Mouse (Mus musculus) small intestine, adult 2 months (tissue): Measurements from ENCODE around the gene Cacna1i. TPM values are rescaled to one million over a fixed set of nuclear protein-coding genes. Genes with fewer than 3 reads are reported as not detected.

Experiments used
- H3K27ac ChIP-seq: fragments of 200-500 bp; 2 replicates; pipeline ENCODE4 v1.5.1; 2012; ENCODE audit warnings: low read depth, low read length, control low read depth, inconsistent platforms; ENCODE audit not compliant: insufficient read depth
- H3K27me3 ChIP-seq: fragments of 200-500 bp; 2 replicates; pipeline ENCODE4 v1.6.1; 2012; ENCODE audit warnings: mild to moderate bottlenecking, moderate library complexity, low read length, inconsistent platforms; ENCODE audit not compliant: control insufficient read depth, insufficient read depth
- H3K36me3 ChIP-seq: fragments of 200-500 bp; 2 replicates; pipeline ENCODE4 v1.6.1; 2012; ENCODE audit warnings: mild to moderate bottlenecking, low read length, control low read depth, inconsistent platforms; ENCODE audit not compliant: control insufficient read depth, insufficient read depth
- H3K4me1 ChIP-seq: fragments of 200-500 bp; 2 replicates; pipeline ENCODE4 v1.6.1; 2012; ENCODE audit warnings: low read length, inconsistent platforms, mixed read lengths; ENCODE audit not compliant: control insufficient read depth, insufficient read depth, insufficient read length
- H3K4me3 ChIP-seq: fragments of 200-500 bp; 2 replicates; pipeline ENCODE4 v1.5.1; 2012; ENCODE audit warnings: low read depth, mild to moderate bottlenecking, control low read depth, inconsistent platforms, low read length, moderate library complexity
- CTCF ChIP-seq: fragments of 200-500 bp; IDR thresholded peaks from 2 replicates; pipeline ENCODE4 v1.5.1; 2012; ENCODE audit warnings: low read depth, mild to moderate bottlenecking, control low read depth, inconsistent platforms, low read length, moderate library complexity, mixed read lengths; ENCODE audit not compliant: insufficient replicate concordance, insufficient read length; ENCODE audit errors: extremely low read depth
- POLR2A ChIP-seq: fragments of 200-500 bp; IDR thresholded peaks from 2 replicates; pipeline ENCODE4 v1.6.1; 2012; ENCODE audit warnings: low read depth, mild to moderate bottlenecking, control low read depth, inconsistent platforms, low read length, moderate library complexity
- WGBS: fragments of 180-500 bp; shearing (Covaris S2); methylation state at CpG from one replicate; pipeline ENCODE4 v1.1.7; 2018; 5-methylcytosine and 5-hydroxymethylcytosine counted together
- polyA plus RNA-seq: library from polyadenylated mRNA; depleted of rRNA; stranded (reverse); fragments of >200 nt; gene quantifications from 2 replicates; pipeline ENCODE4 v1.2.3, GENCODE M21; 2012

The Cacna1i gene
- polyA plus RNA-seq, 1 experiment = 0.85 TPM

DNA sequence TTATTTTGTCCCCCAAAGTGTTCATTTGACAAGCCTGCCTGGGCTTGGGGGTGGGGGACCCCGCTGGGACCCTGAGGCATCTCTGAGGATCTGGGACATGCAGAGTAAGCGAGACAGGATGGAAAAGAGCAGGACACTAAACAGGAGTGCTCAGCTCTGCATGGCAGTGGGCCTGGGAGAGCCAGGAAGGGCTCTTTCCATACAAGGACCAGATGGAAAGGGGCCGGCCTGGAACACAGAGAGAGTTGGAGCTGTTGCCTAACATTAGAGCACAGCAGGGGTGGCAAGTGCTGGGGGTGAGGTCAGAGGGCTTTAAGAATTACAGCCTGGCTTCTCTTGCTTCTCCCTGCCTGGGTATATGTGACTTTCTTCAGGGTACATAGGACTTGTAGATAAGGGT, 43.2 kb downstream of the Cacna1i start:
- H3K27ac ChIP-seq = no peak overlapping the region
- no peak overlapping the region for H3K4me3 ChIP-seq
- H3K27me3 ChIP-seq = no peaks in the 10 kb centered on the region; the same call in 1 of the 2 replicates
- H3K36me3 ChIP-seq = no peaks in the 10 kb centered on the region
- H3K4me1 ChIP-seq = no peaks in the 10 kb centered on the region
- 70% methylated on average over 3 of the region's 3 CpGs for WGBS
- TF ChIP-seq CTCF = no peak
- TF ChIP-seq POLR2A = no peak

DNA sequence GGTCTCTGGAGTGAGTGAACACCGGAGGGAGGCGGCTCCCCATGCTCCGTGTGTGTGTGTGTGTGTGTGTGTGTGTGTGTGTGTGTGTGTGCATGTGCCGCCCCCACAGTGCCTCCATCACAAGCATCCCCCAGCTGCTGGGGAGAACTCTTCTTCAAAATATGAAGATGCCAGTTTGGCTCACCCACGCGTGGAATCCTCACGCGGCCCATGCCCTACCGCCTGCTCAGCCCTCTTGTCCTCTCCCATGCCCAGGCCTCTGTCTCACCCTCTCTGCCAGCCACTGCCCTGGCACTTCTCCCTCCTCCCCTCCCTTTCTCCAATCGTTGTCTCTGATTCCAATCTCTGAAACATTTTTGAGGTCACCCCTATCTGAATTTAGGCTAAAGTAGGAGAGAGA, 47.7 kb downstream of the Cacna1i start:
- H3K4me3 ChIP-seq = no peak overlapping the region
- no peak overlapping the region for H3K27ac ChIP-seq
- TF ChIP-seq CTCF = no peak
- no peak for TF ChIP-seq POLR2A
- no peaks in the 10 kb centered on the region for H3K4me1 ChIP-seq
- WGBS = 76% methylated on average over 10 of the region's 10 CpGs
- H3K27me3 ChIP-seq = no peaks in the 10 kb centered on the region
- no peaks in the 10 kb centered on the region for H3K36me3 ChIP-seq

DNA sequence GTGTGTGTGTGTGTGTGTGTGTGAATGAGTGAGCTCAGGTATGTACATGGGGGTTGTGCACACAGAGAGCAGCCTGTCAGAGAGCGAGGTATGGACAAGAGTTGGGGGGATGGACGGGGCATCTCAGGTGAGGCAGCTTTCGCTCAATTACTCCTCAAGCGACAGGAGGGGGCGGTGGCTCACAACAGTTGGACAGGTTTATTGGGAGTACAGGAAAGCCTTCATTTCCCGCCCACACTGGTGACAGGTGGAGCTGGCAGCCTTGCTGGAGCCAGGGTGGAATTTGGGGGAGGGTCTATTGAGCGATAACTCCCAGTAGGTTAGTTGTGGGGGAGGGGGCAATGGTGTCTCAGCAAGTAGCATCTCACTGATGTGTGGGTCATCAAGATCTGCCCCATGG, 48.2 kb downstream of the Cacna1i start:
- no peaks in the 10 kb centered on the region for H3K4me1 ChIP-seq
- no peaks in the 10 kb centered on the region for H3K27me3 ChIP-seq
- no peaks in the 10 kb centered on the region for H3K36me3 ChIP-seq
- no peak overlapping the region for H3K4me3 ChIP-seq
- 28% methylated on average over 7 of the region's 7 CpGs for WGBS
- no peak overlapping the region for H3K27ac ChIP-seq
- no peak for TF ChIP-seq POLR2A
- no peak for TF ChIP-seq CTCF

DNA sequence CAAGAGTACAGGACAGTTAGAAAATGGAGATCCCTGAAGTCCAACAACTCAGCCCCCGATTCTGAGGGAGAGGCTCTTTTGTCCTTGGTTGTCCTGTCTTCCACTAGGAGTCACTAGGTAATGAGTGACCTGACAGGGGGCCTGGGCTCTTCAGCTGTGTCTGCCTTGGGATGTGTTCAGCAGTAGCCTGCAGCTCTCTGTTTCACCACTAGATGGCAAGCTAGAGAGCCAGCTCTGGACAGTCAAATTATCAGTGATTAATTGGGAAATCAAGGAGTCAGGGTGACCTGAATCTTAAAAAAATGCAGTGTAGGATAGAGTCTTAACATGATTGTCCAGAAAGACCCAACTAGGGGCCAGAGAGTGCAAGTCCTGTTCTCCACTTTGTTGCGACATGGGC, 53.3 kb downstream of the Cacna1i start:
- Histone ChIP-seq H3K36me3 (no peaks in the 10 kb centered on the region), H3K27ac (no peak overlapping the region), H3K4me3 (no peak overlapping the region), H3K4me1 (no peaks in the 10 kb centered on the region; the same call in 1 of the 2 replicates), H3K27me3 (no peaks in the 10 kb centered on the region)
- 69% methylated on average over 2 of the region's 2 CpGs for WGBS
- TF ChIP-seq POLR2A (no peak), CTCF (peak; percentile 67; the same call in 1 of the 2 replicates)

DNA sequence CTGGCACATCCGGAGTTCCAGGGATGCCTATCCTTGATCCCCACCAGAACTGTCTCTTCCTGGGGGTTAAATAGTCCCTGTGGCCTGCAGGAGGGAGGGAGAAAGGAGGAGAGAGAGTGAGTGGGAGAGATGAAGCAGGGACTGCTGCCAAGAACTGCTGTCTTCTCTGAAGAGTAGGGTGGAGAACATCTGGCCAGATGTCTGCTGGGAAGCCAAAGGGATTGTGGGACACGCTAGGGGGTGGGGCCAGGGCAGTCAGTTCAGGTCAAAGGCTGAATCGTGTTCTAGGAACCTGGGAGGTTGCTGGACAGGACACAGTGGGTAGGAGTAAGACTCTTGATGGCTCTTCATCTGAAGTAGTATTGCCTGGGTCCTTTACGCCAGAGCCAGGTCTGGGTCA, 55.4 kb downstream of the Cacna1i start:
- WGBS = 53% methylated on average over 4 of the region's 4 CpGs
- no peak for TF ChIP-seq POLR2A
- no peak for TF ChIP-seq CTCF

DNA sequence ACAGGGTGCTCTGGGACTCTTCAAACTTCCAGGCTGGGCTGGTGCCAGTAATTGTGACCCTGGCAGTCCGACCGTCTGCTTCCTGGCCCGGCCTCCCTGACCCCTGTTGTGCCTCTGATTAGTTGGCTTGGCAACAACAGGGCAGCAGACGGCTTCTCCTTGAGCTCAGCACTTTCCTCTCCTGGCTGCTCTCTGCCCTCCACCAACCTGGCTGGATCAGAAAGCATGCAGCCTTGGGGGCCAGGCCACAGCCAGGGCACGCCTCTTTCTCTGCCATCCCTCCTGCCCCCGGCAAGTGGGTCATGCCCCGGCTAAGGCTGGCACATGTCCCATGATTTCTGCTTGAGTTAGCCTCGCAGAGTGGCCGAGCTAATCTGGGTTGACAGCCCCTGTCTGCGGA, 56.0 kb downstream of the Cacna1i start:
- Histone ChIP-seq H3K4me1 (no peaks in the 10 kb centered on the region; the same call in 1 of the 2 replicates), H3K27me3 (no peaks in the 10 kb centered on the region), H3K36me3 (no peaks in the 10 kb centered on the region), H3K4me3 (no peak overlapping the region), H3K27ac (no peak overlapping the region)
- WGBS = 42% methylated on average over 10 of the region's 10 CpGs
- TF ChIP-seq CTCF (no peak), POLR2A (no peak)

More for the DNA sequence above, 55.4 kb downstream of the Cacna1i start:
- Histone ChIP-seq H3K27ac (no peak overlapping the region), H3K4me1 (no peaks in the 10 kb centered on the region; the same call in 1 of the 2 replicates), H3K36me3 (no peaks in the 10 kb centered on the region), H3K4me3 (no peak overlapping the region), H3K27me3 (no peaks in the 10 kb centered on the region)

DNA sequence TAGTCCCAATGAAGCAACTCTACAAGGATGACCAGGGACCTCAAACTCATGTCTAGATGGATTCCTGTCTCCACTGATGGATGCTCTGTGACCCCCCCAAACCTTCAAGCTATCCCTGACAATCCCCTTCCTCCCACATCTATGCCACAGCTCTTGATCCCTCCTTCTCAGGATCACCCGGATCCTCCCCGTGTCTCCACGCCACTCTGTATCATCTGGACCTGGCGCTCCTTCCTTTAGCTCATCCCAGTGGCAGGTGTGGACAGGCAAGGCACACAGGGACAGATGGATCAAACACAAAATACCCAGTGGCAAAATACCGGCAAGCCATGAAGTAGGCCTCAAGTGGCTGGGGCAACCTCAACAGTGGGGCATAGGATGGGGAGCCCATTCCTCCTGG, 56.7 kb downstream of the Cacna1i start:
- WGBS = 93% methylated on average over 5 of the region's 5 CpGs
- no peak for TF ChIP-seq POLR2A
- no peak for TF ChIP-seq CTCF

More for the DNA sequence above, 56.7 kb downstream of the Cacna1i start:
- Histone ChIP-seq H3K4me1 (no peaks in the 10 kb centered on the region; the same call in 1 of the 2 replicates), H3K27me3 (no peaks in the 10 kb centered on the region), H3K36me3 (no peaks in the 10 kb centered on the region), H3K4me3 (no peak overlapping the region), H3K27ac (no peak overlapping the region)
